Mouse (Mus musculus): ENCODE data around the gene Ncf1. TPM values are rescaled to one million over a fixed set of nuclear protein-coding genes. Genes with fewer than 3 reads are reported as not detected.

Gene Ncf1
- polyA plus RNA-seq, 1 experiment from 2014 or later = 1.8 TPM

DNA sequence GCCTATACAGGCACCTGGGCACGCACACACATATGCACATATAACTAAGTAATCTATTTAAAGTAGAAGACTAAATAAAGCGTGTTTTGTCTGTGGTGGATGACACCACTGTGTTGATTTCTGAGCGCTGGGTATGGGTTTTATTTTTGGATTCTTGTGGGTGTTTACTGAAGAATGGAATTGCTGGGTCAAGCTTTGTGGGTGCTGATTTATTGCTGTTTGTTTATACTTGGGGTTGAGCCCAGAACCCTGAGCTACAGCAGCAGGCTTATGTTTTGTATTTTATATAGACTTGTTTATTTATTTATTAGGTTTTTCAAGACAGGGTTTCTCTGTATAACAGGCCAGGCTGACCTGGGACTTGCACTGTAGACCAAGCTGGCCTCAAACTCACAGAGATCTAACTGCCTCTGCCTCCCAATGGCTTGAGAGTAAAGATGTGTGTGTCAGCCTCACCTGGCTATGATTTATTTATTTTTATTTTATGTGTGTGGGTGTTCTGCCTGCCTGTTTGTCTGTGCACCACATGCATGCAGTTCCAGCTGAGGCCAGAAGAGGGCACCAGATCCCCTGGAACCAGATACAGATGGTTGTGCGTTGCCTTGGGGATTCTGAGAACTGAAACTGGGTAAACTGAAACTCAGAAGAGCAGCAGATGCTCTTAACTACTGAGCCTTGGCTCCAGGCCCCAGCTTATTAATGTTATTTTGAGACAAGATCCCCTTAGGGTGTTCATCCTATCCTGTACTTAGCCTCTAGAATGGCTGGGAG, 42.3 kb downstream of the Ncf1 start:
- ATAC-seq = no peak
- H3K36me3 ChIP-seq (ENCODE audit: poor library complexity, severe bottlenecking) = no peaks in the 10 kb centered on the region
- no peak overlapping the region for H3K4me2 ChIP-seq
- H3K4me1 ChIP-seq = peaks cover 14% of the 10 kb centered on the region
- H3K27ac ChIP-seq = no peak overlapping the region
- WGBS = 76% methylated on average over 4 of the region's 4 CpGs
- H3K9ac ChIP-seq = no peak overlapping the region
- H3K4me3 ChIP-seq = no peak overlapping the region
- H3K9me3 ChIP-seq (replicated peaks) = no peaks in the 10 kb centered on the region
- no peaks in the 10 kb centered on the region for H3K27me3 ChIP-seq

DNA sequence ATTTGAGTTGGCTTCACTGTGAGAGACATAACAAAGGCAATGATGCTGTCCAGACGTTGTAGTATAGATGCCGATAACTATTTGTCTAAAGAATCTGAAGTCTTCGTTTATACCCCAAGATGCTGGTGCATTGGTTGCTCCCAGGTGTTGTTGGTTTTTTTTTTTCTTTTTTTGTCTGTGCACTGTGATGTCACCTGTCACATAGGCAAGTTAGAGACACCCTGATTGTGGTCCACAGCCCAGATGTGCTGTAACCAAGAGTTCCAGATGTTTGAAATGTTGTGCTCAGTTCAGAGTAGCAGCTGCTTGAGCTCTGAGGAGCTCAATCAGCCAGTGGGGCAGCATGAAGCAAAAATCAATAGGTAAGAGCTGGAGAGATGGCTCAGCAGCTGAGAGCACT, 43.4 kb downstream of the Ncf1 start:
- H3K27me3 ChIP-seq = no peaks in the 10 kb centered on the region
- no peak overlapping the region for H3K9ac ChIP-seq
- H3K4me3 ChIP-seq = no peak overlapping the region
- ATAC-seq = no peak
- H3K27ac ChIP-seq = no peak overlapping the region
- H3K9me3 ChIP-seq (replicated peaks) = no peaks in the 10 kb centered on the region
- WGBS = 95% methylated on average over 3 of the region's 3 CpGs
- H3K4me1 ChIP-seq = peaks cover 14% of the 10 kb centered on the region
- H3K36me3 ChIP-seq (ENCODE audit: poor library complexity, severe bottlenecking) = no peaks in the 10 kb centered on the region
- H3K4me2 ChIP-seq = no peak overlapping the region

DNA sequence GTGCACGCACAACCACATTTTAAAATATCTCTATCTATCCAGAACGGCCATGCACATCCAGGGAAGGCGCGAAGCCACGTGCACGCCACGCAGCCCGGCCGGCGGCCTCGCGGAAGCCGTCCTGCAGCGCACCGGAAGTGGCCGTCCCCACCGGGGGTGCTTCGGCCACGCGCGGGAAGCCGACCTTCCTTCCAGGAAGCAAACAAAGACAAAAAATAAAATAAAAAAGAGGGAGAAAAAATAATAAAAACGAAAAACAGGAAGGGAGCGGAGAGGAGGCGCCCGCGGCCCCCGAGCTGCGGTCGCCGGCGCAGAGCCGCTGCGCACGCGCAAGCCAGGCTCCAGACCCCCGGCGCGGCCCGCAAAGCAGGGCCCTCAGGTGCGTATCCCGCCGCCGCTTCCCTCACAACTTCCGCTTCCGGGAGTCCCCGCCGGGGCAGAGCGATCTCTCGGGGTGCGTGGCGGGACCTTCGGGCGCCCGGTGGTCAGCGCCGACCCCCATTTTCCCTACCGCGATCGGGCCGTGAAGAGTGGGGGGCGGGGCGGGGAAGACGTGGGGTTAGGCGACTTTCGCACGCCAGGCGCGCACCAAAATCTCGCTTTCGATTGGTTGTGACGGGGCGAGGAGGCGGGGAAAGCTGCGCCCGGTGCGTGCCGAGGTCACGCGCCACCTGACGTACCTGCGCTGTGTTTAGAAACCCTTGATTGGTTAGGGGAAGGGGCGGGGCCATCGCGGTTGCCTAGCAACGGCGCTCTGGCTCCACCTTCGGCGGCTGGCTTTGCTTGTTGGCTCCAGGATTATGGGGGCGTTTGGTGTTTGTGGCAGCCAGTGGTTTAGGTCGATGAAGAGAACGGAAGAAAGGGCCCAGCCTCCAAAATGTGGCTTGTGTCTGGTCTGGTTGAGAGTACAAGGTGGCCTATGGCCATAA, 45.3 kb downstream of the Ncf1 start, which contains the start of gene Gtf2ird2:
Gene Gtf2ird2 (plus strand): TSS at position 140 of the 929 bp plus-strand sequence.
- Histone ChIP-seq H3K36me3 (ENCODE audit: poor library complexity, severe bottlenecking) (no peaks in the 10 kb centered on the region), H3K27me3 (no peaks in the 10 kb centered on the region), H3K4me2 (peak within 1 kb of the TSS; percentile 89), H3K9ac (peak within 1 kb of the TSS; percentile 77), H3K4me3 (peak within 1 kb of the TSS; percentile 69), H3K9me3 (replicated peaks) (no peaks in the 10 kb centered on the region), H3K27ac (peak within 1 kb of the TSS; percentile 90), H3K4me1 (peaks cover 14% of the 10 kb centered on the region)
- WGBS = under 1% methylated on average over 92 of the region's 92 CpGs
- peak; percentile 95 for ATAC-seq

DNA sequence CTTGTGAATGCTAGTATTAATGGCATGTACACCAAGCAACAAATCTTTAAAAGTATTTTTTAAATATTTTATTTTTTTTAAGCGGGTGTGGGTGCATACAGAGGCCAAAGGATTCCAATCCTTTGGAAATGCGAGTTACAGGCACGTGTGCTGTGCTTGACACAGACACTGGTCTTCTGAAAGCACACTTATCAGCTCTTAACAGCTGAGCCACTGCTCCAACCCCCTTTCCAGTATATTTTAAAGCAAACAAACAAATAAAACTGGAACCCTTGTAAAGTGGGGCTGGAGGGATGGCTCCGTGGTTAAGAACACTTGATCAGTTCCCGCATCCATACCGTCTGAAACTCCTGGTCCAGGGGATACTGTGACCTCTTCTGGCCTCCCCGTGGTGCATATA, 46.3 kb downstream of the Ncf1 start:
- Histone ChIP-seq H3K27ac (0 out of 2 replicates have a peak overlapping the region, but pooled peaks have one; percentile 90), H3K27me3 (no peaks in the 10 kb centered on the region), H3K36me3 (ENCODE audit: poor library complexity, severe bottlenecking) (no peaks in the 10 kb centered on the region), H3K4me3 (peak overlapping the region; percentile 69), H3K4me1 (peaks cover 14% of the 10 kb centered on the region), H3K9me3 (replicated peaks) (no peaks in the 10 kb centered on the region), H3K4me2 (peak overlapping the region; percentile 89), H3K9ac (peak overlapping the region; percentile 77)
- 62% methylated on average over 7 of the region's 7 CpGs for WGBS
- ATAC-seq = no peak

DNA sequence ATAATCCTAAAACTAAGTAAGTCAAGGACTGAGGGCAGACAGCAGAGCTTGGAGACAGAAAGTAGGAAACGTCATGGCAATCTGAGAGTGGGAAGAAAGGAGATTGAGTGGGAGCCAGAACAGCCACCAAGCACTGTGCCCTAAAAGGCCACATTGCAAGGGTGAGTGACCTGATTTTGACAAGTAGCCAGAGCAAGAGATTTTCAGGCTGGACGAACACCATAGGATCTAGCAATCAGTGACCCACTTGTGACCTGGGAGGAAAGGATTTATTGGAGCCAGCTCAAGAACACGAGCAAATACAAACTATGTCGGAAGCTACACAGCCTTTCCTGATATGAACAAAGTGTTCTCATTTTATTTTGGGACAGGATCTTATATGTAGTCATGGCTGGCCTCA, 46.7 kb downstream of the Ncf1 start:
- Histone ChIP-seq H3K36me3 (ENCODE audit: poor library complexity, severe bottlenecking) (no peaks in the 10 kb centered on the region), H3K4me2 (peak overlapping the region; percentile 89), H3K27ac (no peak overlapping the region), H3K27me3 (no peaks in the 10 kb centered on the region), H3K4me3 (peak overlapping the region; percentile 69), H3K9ac (peak overlapping the region; percentile 77), H3K9me3 (replicated peaks) (no peaks in the 10 kb centered on the region), H3K4me1 (peaks cover 14% of the 10 kb centered on the region)
- 76% methylated on average over 4 of the region's 4 CpGs for WGBS
- ATAC-seq = no peak

DNA sequence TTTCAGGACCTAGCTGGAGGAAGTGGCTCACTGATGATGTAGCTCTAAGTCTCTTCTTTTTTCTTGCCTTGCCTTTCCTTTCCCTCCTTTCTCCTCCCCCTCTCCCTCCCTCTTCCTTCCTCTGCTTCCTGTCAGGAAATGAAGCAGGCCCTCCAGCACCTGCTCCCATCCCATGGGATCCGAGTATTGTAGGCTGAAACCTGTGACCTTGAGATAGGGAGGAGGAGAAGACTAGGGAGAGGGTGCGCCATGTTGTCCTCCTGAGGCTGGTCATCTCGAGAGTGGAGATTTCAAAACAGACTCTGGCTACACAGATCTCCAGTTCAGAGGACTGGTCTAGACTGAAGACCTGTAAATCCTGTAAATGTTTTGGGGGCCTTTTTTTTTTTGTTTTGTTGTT, 47.3 kb downstream of the Ncf1 start:
- peak overlapping the region; percentile 77 for H3K9ac ChIP-seq
- WGBS = 65% methylated on average over 3 of the region's 3 CpGs
- no peak overlapping the region for H3K4me3 ChIP-seq
- peaks cover 14% of the 10 kb centered on the region for H3K4me1 ChIP-seq
- H3K9me3 ChIP-seq (replicated peaks) = no peaks in the 10 kb centered on the region
- no peaks in the 10 kb centered on the region for H3K36me3 ChIP-seq (ENCODE audit: poor library complexity, severe bottlenecking)
- H3K27me3 ChIP-seq = no peaks in the 10 kb centered on the region
- no peak for ATAC-seq
- H3K4me2 ChIP-seq = no peak overlapping the region
- no peak overlapping the region for H3K27ac ChIP-seq

DNA sequence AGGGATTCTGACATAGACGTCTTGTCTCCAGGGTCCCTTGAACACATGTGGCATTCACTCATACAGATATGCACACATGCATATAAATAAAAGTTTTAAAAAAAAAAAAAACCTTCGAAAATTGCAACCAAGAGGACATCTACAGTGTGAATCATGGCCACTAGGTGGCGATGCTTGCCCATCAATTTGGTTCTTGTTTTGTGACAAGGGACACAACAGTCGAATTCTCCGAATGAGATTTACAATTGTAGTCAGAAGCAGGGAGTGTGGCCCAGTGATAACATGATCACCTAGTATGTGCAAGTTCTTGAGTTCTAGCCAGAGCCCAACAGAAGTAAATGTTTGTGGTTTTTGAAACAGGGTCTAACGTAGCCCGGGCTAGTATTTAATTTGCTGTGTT, 49.6 kb downstream of the Ncf1 start:
- H3K9ac ChIP-seq = no peak overlapping the region
- peaks cover 26% of the 10 kb centered on the region for H3K4me1 ChIP-seq
- no peak overlapping the region for H3K4me2 ChIP-seq
- H3K4me3 ChIP-seq = no peak overlapping the region
- no peak overlapping the region for H3K27ac ChIP-seq
- H3K27me3 ChIP-seq = no peaks in the 10 kb centered on the region
- H3K9me3 ChIP-seq (replicated peaks) = no peaks in the 10 kb centered on the region
- H3K36me3 ChIP-seq (ENCODE audit: poor library complexity, severe bottlenecking) = no peaks in the 10 kb centered on the region
- no peak for ATAC-seq
- 23% methylated on average over 7 of the region's 7 CpGs for WGBS

DNA sequence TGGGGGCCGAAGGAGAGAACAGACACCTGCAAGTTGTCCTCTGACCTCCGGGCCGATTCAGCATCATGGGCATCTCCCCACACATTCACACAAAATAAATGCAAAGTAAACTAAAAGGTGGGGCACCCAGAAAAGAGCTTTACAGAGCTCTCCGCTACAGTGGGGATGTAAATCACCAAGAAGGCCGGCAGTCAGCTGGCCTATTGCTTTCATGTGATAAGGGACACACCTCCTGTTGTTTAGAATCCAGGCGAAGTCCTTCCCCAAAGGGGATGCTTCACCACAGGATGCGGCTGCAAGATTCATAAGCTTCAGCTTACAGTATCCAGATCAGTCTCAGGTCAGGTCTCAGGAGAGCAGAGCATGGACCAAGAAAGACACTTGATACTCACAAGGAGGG, 50.9 kb downstream of the Ncf1 start:
- H3K36me3 ChIP-seq (ENCODE audit: poor library complexity, severe bottlenecking) = no peaks in the 10 kb centered on the region
- H3K9ac ChIP-seq = 0 out of 2 replicates have a peak overlapping the region, but pooled peaks have one; percentile 1
- peaks cover 28% of the 10 kb centered on the region for H3K4me1 ChIP-seq
- H3K4me2 ChIP-seq = no peak overlapping the region
- no peak overlapping the region for H3K4me3 ChIP-seq
- no peak for ATAC-seq
- no peaks in the 10 kb centered on the region for H3K27me3 ChIP-seq
- H3K27ac ChIP-seq = no peak overlapping the region
- WGBS = 80% methylated on average over 7 of the region's 7 CpGs
- no peaks in the 10 kb centered on the region for H3K9me3 ChIP-seq (replicated peaks)

DNA sequence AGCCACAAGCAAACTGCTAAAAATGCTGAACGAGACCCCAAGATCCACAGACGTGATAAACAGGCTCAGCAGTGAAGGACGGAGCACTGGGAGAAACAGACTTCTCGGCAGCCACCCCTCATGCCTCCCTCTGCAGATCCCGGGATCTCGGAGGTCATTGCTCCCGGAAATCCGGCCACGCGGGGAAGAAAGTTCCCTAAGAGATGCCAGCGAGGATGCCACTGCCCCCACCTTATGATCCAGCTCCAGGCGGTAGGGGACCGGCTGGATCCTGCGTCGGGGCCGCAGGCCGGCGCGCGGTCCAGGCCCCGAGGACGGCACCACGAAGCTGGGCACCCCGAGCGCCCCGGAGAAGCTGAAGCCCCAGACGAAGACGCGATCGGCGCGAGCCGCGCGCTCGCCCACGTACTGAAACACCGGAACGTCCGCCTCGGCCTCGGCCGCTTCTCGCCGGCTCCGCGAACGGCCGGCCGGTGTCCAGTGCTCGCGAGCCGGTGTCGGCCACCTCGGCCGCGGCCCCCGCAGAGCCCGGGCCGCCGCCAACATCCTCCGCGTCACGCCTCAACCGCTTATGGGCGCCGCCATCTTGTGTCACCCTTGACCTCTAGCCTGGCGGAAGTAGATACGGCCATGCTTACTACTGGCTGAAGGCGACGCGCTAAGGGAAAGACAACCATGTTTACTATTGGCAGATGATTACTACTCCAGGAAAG, 53.1 kb downstream of the Ncf1 start, which contains the start of gene Rcc1l:
Gene Rcc1l (minus strand): TSS at position 606 of the 713 bp plus-strand sequence.
- whole genome bisulfite sequencing = under 1% methylated on average over 71 of the region's 72 CpGs
- H3K36me3 ChIP-seq (ENCODE audit: poor library complexity, severe bottlenecking) = peaks cover 12% of the 10 kb centered on the region; the same call in 1 of the 2 replicates
- peak within 1 kb of the TSS; percentile 86 for H3K4me2 ChIP-seq
- no peaks in the 10 kb centered on the region for H3K9me3 ChIP-seq (replicated peaks)
- H3K9ac ChIP-seq = peak within 1 kb of the TSS; percentile 78
- peak within 1 kb of the TSS; percentile 92 for H3K4me3 ChIP-seq
- H3K27ac ChIP-seq = peak within 1 kb of the TSS; percentile 66
- ATAC-seq = peak; percentile 92
- H3K27me3 ChIP-seq = no peaks in the 10 kb centered on the region
- peaks cover 16% of the 10 kb centered on the region for H3K4me1 ChIP-seq

DNA sequence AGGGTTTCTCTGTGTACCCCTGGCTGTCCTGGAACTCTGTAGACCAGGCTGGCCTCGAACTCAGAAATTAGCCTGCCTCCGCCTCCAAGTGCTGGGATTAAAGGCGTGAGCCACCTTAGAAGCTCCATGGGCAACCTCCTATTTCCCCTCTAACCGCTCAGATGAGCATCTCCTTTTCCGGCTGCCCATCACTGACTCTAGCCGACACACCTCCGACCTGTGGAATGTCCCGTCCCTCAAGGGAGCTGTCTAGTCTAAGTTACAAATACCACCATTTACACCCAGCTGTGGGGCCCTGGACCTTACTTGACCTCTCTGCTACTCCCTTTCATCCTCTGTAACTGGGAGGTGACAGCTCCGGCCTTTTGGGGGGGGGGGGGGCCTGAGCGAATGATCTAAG, 53.7 kb downstream of the Ncf1 start:
- peak overlapping the region; percentile 66; the same call in 1 of the 2 replicates for H3K27ac ChIP-seq
- 9% methylated on average over 10 of the region's 10 CpGs for WGBS
- H3K27me3 ChIP-seq = no peaks in the 10 kb centered on the region
- no peaks in the 10 kb centered on the region for H3K9me3 ChIP-seq (replicated peaks)
- peak overlapping the region; percentile 92 for H3K4me3 ChIP-seq
- no peak for ATAC-seq
- peaks cover 18% of the 10 kb centered on the region; the same call in 1 of the 2 replicates for H3K36me3 ChIP-seq (ENCODE audit: poor library complexity, severe bottlenecking)
- peaks cover 16% of the 10 kb centered on the region for H3K4me1 ChIP-seq
- peak overlapping the region; percentile 86 for H3K4me2 ChIP-seq
- peak overlapping the region; percentile 78 for H3K9ac ChIP-seq

DNA sequence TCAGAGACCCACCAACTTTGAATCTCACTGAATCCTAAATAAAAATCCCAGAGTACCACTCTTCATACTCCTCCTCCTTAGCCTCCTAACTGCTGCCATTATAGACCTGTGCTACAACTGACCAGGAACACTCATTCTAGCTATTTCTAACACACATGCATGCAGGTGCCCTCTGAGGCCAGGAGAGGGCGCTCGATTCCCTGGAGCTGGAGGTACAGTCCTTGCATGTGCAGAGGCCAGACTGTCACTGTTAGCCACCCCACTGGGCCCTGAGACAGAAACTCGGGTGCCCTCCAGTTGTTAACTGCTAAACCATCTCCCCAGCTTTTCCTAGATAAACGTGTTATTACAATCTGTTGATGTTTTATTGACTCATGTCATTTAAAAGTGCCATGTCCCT, 56.2 kb downstream of the Ncf1 start:
- 40% methylated on average over 4 of the region's 4 CpGs for WGBS
- H3K9me3 ChIP-seq (replicated peaks) = no peaks in the 10 kb centered on the region
- H3K4me3 ChIP-seq = no peak overlapping the region
- H3K4me1 ChIP-seq = peaks cover 16% of the 10 kb centered on the region
- H3K4me2 ChIP-seq = no peak overlapping the region
- H3K9ac ChIP-seq = no peak overlapping the region
- peaks cover 25% of the 10 kb centered on the region; the same call in 1 of the 2 replicates for H3K36me3 ChIP-seq (ENCODE audit: poor library complexity, severe bottlenecking)
- H3K27ac ChIP-seq = no peak overlapping the region
- no peak for ATAC-seq
- no peaks in the 10 kb centered on the region for H3K27me3 ChIP-seq
